Mouse (Mus musculus) NIH3T3 (cell line): ENCODE measurements around the gene Ltbp4.

Experiments used
- DNase-seq: peaks from one replicate; pipeline ENCODE4 v3.0.0-alpha.2; 2012; ENCODE audit warnings: low read depth

The Ltbp4 gene

GRCm38 (mm10) chr7:27337175-27337853 lies at the start of gene Ltbp4:
Gene Ltbp4 (minus strand): TSS chr7:27337692.
- DNase-seq: peak; percentile 35

- peak; percentile 66 for DNase-seq
Measured at GRCm38 (mm10) chr7:27384731-27385130, 47.2 kb upstream of the Ltbp4 start.

- DNase-seq: no peak
Measured at GRCm38 (mm10) chr7:27384134-27384533, 46.6 kb upstream of the Ltbp4 start.

GRCm38 (mm10) chr7:27383233-27383632 lies 45.7 kb upstream of the Ltbp4 start:
- DNase-seq: peak; percentile 71

- DNase-seq: no peak
Measured at GRCm38 (mm10) chr7:27381560-27381959, 44.1 kb upstream of the Ltbp4 start.

GRCm38 (mm10) chr7:27381009-27381408 lies 43.5 kb upstream of the Ltbp4 start:
- DNase-seq: no peak

- DNase-seq: no peak
Measured at GRCm38 (mm10) chr7:27379836-27380235, 42.3 kb upstream of the Ltbp4 start.

- DNase-seq: peak; percentile 62
Measured at GRCm38 (mm10) chr7:27378431-27378830, 40.9 kb upstream of the Ltbp4 start.

GRCm38 (mm10) chr7:27375274-27375673 lies 37.8 kb upstream of the Ltbp4 start:
- no peak for DNase-seq

- no peak for DNase-seq
Measured at GRCm38 (mm10) chr7:27371715-27372462, 34.4 kb upstream of the Ltbp4 start.

- DNase-seq: no peak
Measured at GRCm38 (mm10) chr7:27369111-27369510, 31.6 kb upstream of the Ltbp4 start.

- DNase-seq: no peak
Measured at GRCm38 (mm10) chr7:27367976-27368375, 30.5 kb upstream of the Ltbp4 start.

- peak; percentile 24 for DNase-seq
Measured at GRCm38 (mm10) chr7:27366082-27366844, 28.8 kb upstream of the Ltbp4 start.

- DNase-seq: no peak
Measured at GRCm38 (mm10) chr7:27364379-27364778, 26.9 kb upstream of the Ltbp4 start.

GRCm38 (mm10) chr7:27361283-27361946 lies 23.9 kb upstream of the Ltbp4 start:
- DNase-seq: peak; percentile 100

GRCm38 (mm10) chr7:27360749-27361148 lies 23.3 kb upstream of the Ltbp4 start:
- no peak for DNase-seq

- DNase-seq: no peak
Measured at GRCm38 (mm10) chr7:27359706-27360358, 22.3 kb upstream of the Ltbp4 start.

GRCm38 (mm10) chr7:27359162-27359561 lies 21.7 kb upstream of the Ltbp4 start:
- no peak for DNase-seq

GRCm38 (mm10) chr7:27357595-27357978 lies 20.1 kb upstream of the Ltbp4 start:
- DNase-seq: no peak

- DNase-seq: no peak
Measured at GRCm38 (mm10) chr7:27356861-27357594, 19.5 kb upstream of the Ltbp4 start, which contains the start of gene Gm20479. Gene Gm20479 (minus strand): TSS chr7:27357419.

GRCm38 (mm10) chr7:27356248-27356647 lies 18.8 kb upstream of the Ltbp4 start:
- no peak for DNase-seq
